Mouse (Mus musculus) brain, embryonic 14.5 days (tissue): ENCODE results near the gene Fen1.

Experiments used
- CTCF ChIP-seq: fragments of 200-500 bp; IDR thresholded peaks from 2 replicates; pipeline ENCODE4 v1.5.1; 2012; ENCODE audit warnings: inconsistent platforms, mild to moderate bottlenecking, moderate library complexity, borderline replicate concordance; ENCODE audit not compliant: insufficient read depth, insufficient read length; ENCODE audit errors: extremely low read depth
- POLR2A ChIP-seq: fragments of 200-500 bp; IDR thresholded peaks from 2 replicates; pipeline ENCODE4 v1.6.1; 2012; ENCODE audit warnings: mild to moderate bottlenecking, inconsistent platforms, borderline replicate concordance; ENCODE audit not compliant: poor library complexity, insufficient read depth, insufficient read length, severe bottlenecking; ENCODE audit errors: extremely low read depth

DNA sequence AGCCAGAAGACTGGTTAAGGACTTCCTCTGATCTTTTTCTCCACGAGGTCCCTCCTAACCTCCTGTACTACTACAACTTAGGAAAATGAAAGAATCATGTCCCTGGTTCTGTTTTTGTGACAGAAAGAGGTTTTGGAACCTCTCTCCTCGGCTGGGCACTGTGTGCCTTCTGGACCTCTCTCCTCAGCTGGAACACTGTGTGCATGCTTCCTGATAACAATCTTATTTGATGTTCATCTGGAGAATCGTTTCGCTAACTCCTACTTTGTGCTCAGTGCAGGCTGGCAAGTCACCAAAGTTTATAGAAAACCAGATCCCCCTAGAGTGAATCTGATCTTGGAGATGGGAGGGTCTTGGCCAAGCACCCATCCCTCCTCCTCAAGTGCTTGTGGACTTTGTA lies 36.9 kb downstream of the Fen1 start:
- TF ChIP-seq POLR2A (no peak), CTCF (no peak)
